Mouse (Mus musculus): Measurements from ENCODE around the gene Ddx41. TPM values are rescaled to one million over a fixed set of nuclear protein-coding genes. Genes with fewer than 3 reads are reported as not detected.

Ddx41 gene
- total and polyA plus RNA-seq, 2 experiments from 2014 or later = 44.4 to 48.6 TPM

GRCm38 (mm10) chr13:55527834-55528772 lies 8.4 kb downstream of the Ddx41 start:
- TF ChIP-seq CTCF (IDR thresholded peaks at IDR 0.05; ENCODE audit: low read depth) = no peak
- DNase-seq (ENCODE audit: low spot score) (no peak), ATAC-seq (no peak)
- WGBS = 81% methylated on average over 18 of the region's 18 CpGs
- H3K4me1 ChIP-seq (ENCODE audit: insufficient read depth, low read length) = no peaks in the 10 kb centered on the region
- H3K4me2 ChIP-seq (ENCODE audit: low read depth, low read length) = no peak overlapping the region
- peaks cover 29% of the 10 kb centered on the region for H3K36me3 ChIP-seq (ENCODE audit: insufficient read depth, low read length)
- no peak overlapping the region for H3K4me3 ChIP-seq (ENCODE audit: low read length)
- H3K9me3 ChIP-seq (ENCODE audit: low read length) = no peaks in the 10 kb centered on the region
- no peaks in the 10 kb centered on the region for H3K27me3 ChIP-seq (ENCODE audit: insufficient read depth, low read length)
- no peak overlapping the region for H3K27ac ChIP-seq
- no peak overlapping the region for H3K9ac ChIP-seq (replicated peaks; ENCODE audit: low read length)

DNA sequence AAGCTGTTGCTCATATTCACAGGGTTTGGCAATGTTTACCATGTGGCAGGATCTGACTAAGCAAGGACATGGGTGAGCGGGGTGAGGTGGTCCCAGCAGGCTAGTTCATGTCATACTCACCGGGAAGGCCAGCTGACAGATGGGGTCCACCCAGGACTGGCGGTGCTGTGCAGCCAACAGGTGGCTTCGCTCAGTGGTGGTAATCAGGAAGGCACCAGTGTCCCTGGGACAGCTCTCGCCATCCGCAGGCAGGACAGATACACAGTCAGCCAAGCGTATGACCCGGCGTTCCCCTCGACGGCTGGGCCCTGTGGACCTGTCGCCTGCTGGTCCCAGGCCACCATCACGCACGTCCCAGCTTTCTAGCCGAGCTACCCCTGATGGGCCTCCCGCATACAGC lies 9.2 kb downstream of the Ddx41 start:
- H3K4me2 ChIP-seq (ENCODE audit: low read depth, low read length) = no peak overlapping the region
- ATAC-seq (no peak), DNase-seq (ENCODE audit: low spot score) (no peak)
- no peak for TF ChIP-seq CTCF (IDR thresholded peaks at IDR 0.05; ENCODE audit: low read depth)
- WGBS = 67% methylated on average over 16 of the region's 16 CpGs
- H3K36me3 ChIP-seq (ENCODE audit: insufficient read depth, low read length) = peaks cover 22% of the 10 kb centered on the region
- no peak overlapping the region for H3K4me3 ChIP-seq (ENCODE audit: low read length)
- no peak overlapping the region for H3K9ac ChIP-seq (replicated peaks; ENCODE audit: low read length)
- H3K4me1 ChIP-seq (ENCODE audit: insufficient read depth, low read length) = no peaks in the 10 kb centered on the region
- H3K27me3 ChIP-seq (ENCODE audit: insufficient read depth, low read length) = no peaks in the 10 kb centered on the region
- H3K27ac ChIP-seq = no peak overlapping the region
- no peaks in the 10 kb centered on the region for H3K9me3 ChIP-seq (ENCODE audit: low read length)

DNA sequence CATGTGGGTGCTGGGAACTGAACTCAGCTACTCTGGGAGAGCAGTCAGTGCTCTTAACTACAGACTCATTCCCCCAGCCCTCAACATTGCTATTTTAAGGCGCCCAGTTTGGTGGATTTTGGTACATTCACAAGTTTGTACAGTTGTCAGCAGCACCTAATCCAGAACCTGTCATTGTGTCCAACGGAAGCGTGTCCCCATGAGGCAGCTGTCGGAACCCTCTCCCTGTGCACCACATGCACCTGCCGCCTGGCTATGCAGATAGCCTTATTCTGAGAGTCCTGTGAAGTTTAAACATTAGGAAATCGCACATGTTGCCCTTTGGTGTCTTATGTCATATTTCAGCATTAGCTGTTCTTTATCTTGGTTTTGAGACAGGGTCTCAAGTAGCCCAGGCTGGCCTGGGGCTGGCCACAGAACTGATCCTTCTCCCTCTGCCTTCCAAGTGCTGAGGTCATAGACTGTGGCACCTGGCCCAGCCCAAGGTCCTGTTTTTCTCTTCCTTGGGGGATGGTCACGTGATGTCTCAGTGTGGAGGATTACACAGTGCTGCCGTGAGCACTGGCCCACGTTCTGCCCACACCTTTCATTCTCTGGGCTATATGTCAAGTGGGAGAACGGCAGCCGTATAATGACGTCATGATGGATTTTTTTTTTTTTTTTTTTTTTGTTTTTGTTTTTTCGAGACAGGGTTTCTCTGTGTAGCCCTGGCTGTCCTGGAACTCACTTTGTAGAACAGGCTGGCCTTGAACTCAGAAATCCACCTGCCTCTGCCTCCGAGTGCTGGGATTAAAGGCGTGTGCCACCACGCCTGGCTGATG lies 10.5 kb downstream of the Ddx41 start:
- TF ChIP-seq CTCF (IDR thresholded peaks at IDR 0.05; ENCODE audit: low read depth) = no peak
- Histone ChIP-seq H3K9me3 (ENCODE audit: low read length) (no peaks in the 10 kb centered on the region), H3K4me2 (ENCODE audit: low read depth, low read length) (no peak overlapping the region), H3K4me1 (ENCODE audit: insufficient read depth, low read length) (no peaks in the 10 kb centered on the region), H3K27me3 (ENCODE audit: insufficient read depth, low read length) (no peaks in the 10 kb centered on the region), H3K4me3 (ENCODE audit: low read length) (no peak overlapping the region), H3K27ac (no peak overlapping the region), H3K9ac (replicated peaks; ENCODE audit: low read length) (no peak overlapping the region), H3K36me3 (ENCODE audit: insufficient read depth, low read length) (peaks cover 12% of the 10 kb centered on the region)
- ATAC-seq (no peak), DNase-seq (ENCODE audit: low spot score) (no peak)
- WGBS = 82% methylated on average over 16 of the region's 16 CpGs

GRCm38 (mm10) chr13:55523951-55524600 lies 12.4 kb downstream of the Ddx41 start:
- ATAC-seq = no peak
- Histone ChIP-seq H3K9me3 (ENCODE audit: low read length) (no peaks in the 10 kb centered on the region), H3K27me3 (ENCODE audit: insufficient read depth, low read length) (no peaks in the 10 kb centered on the region), H3K9ac (replicated peaks; ENCODE audit: low read length) (no peak overlapping the region), H3K36me3 (ENCODE audit: insufficient read depth, low read length) (no peaks in the 10 kb centered on the region), H3K27ac (no peak overlapping the region), H3K4me2 (ENCODE audit: low read depth, low read length) (no peak overlapping the region), H3K4me3 (ENCODE audit: low read length) (no peak overlapping the region), H3K4me1 (ENCODE audit: insufficient read depth, low read length) (no peaks in the 10 kb centered on the region)
- no peak for TF ChIP-seq CTCF (IDR thresholded peaks at IDR 0.05; ENCODE audit: low read depth)
- 93% methylated on average over 23 of the region's 23 CpGs for WGBS
- no peak for DNase-seq (ENCODE audit: low spot score)

DNA sequence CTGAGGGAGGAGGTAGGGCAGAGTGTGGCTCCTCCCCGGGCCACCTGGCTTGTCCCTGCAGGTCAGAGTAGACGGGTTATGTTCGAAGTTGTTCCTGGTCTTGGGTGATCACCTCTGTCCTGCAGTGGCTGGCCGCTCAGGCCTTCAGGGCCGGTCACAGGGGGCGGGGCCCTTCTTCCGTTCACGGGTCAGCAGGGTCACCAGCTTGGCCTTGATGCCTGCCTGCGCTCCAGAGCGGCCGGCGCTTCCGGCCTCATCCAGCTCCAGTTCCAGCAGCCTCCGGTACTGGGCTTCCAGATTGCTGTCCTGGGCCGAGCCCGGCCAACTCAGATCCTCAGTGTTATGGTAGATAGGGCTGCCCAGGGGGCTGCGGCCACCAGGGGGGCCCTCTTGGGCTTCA lies 13.2 kb downstream of the Ddx41 start:
- no peak for TF ChIP-seq CTCF (IDR thresholded peaks at IDR 0.05; ENCODE audit: low read depth)
- Histone ChIP-seq H3K36me3 (ENCODE audit: insufficient read depth, low read length) (no peaks in the 10 kb centered on the region), H3K4me1 (ENCODE audit: insufficient read depth, low read length) (no peaks in the 10 kb centered on the region), H3K9ac (replicated peaks; ENCODE audit: low read length) (no peak overlapping the region), H3K4me2 (ENCODE audit: low read depth, low read length) (no peak overlapping the region), H3K4me3 (ENCODE audit: low read length) (no peak overlapping the region), H3K27ac (no peak overlapping the region), H3K27me3 (ENCODE audit: insufficient read depth, low read length) (no peaks in the 10 kb centered on the region), H3K9me3 (ENCODE audit: low read length) (no peaks in the 10 kb centered on the region)
- DNase-seq (ENCODE audit: low spot score) = no peak
- ATAC-seq = 0 out of 2 replicates have a peak, but pooled peaks have one; percentile 22
- 69% methylated on average over 17 of the region's 17 CpGs for WGBS

DNA sequence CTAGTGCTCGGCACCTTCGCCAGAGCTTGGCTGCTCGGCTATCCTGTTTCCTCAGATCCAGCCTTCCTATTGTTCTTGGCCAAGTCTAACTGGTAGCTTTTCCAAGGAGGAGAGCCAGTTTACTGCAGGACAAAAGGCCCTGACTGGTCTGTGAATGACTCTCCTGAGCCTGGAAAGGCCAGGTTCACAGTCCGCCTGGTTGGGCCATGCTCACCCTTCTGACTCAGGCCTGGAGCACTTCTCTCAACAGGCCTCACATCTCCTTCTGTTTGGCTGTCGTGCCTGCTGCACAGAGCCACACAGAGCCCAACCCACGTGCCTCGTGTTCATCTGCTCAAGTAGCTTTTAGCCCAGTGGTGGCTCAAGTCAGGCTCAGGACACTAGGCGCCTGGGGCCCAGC lies 13.7 kb downstream of the Ddx41 start:
- DNase-seq (ENCODE audit: low spot score) (no peak), ATAC-seq (no peak)
- Histone ChIP-seq H3K9me3 (ENCODE audit: low read length) (no peaks in the 10 kb centered on the region), H3K27ac (no peak overlapping the region), H3K9ac (replicated peaks; ENCODE audit: low read length) (no peak overlapping the region), H3K4me1 (ENCODE audit: insufficient read depth, low read length) (no peaks in the 10 kb centered on the region), H3K4me3 (ENCODE audit: low read length) (no peak overlapping the region), H3K36me3 (ENCODE audit: insufficient read depth, low read length) (no peaks in the 10 kb centered on the region), H3K4me2 (ENCODE audit: low read depth, low read length) (no peak overlapping the region), H3K27me3 (ENCODE audit: insufficient read depth, low read length) (no peaks in the 10 kb centered on the region)
- 46% methylated on average over 8 of the region's 8 CpGs for WGBS
- no peak for TF ChIP-seq CTCF (IDR thresholded peaks at IDR 0.05; ENCODE audit: low read depth)

Measured in hindbrain, postnatal 0 days (tissue).